Mouse (Mus musculus) cerebellum, adult 2 months (tissue): ENCODE data around the gene Mkrn3.

ENCODE experiments used
- CTCF ChIP-seq: fragments of 200-500 bp; IDR thresholded peaks from 2 replicates; pipeline ENCODE4 v1.5.1; 2011; ENCODE audit warnings: low read depth, mild to moderate bottlenecking, control low read depth, low read length, moderate library complexity, borderline replicate concordance; ENCODE audit not compliant: insufficient read depth
- POLR2A ChIP-seq: fragments of 200-500 bp; IDR thresholded peaks from 2 replicates; pipeline ENCODE4 v1.6.1; 2011; ENCODE audit warnings: low read length, control low read depth, borderline replicate concordance; ENCODE audit not compliant: insufficient read depth

GRCm38 (mm10) chr7:62376510-62377304, 43.2 kb downstream of the Mkrn3 start, which contains the start of gene Magel2:
- TF ChIP-seq CTCF (no peak), POLR2A (no peak)
